Mouse (Mus musculus): Measurements from ENCODE around the gene Pamr1.

GRCm38 (mm10) chr2:102635523-102636060 lies 85.8 kb downstream of the Pamr1 start:
- TF ChIP-seq GATA1 (IDR thresholded peaks at IDR 0.05; ENCODE audit: low read length) (no peak), TAL1 (IDR thresholded peaks at IDR 0.05; ENCODE audit: low read length) (no peak)
